Mouse (Mus musculus) kidney, adult 18-20 months (tissue): ENCODE measurements at regions not wholly inside any gene's neighbourhood (a gene's known extent, or its start where the extent isn't known, plus 50 kb on each side); places are given as distances from the start of the nearest gene placed in this dataset.

Experiments used
- DNase-seq: peaks from one replicate; pipeline ENCODE4 v3.0.0; 2021

- DNase-seq: no peak
Observed at GRCm38 (mm10) chr13:52154111-52154843, 307.8 kb downstream of the Gadd45g start.

DNA sequence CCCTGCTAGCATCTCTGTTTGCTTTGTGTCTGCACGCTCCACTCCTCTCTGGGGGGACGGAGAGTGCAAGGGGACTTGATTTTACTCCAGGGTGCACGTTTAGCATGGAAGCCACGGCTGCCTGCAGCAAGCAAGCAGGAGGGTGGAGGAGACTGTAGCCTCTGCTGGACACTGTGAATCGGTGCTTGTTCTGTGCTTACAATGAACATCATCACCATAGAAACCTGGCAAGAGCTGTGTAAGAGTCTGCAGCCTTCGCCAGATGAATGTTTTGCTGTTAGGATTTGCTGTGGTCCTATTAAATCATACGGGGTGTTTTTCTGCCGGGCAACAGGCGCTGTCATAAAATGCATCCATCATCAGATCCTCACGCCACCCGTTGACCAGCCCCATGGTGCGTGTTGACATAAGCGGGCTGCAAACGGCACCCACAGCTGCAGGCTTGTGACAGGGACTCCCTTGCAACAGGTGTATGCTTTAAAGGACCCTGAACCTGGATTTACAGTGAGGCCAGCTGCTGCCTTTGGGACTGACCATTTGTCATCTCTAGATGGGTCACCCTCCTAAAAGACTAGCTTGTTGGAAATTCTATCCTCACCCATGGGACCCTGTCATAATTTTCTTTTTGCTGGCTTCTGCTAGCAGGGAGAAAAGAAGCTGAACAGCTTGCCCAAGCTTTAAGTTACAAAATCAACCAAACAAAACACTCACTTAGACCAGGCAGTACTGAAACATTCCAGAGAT, 308.5 kb downstream of the Gadd45g start:
- peak; percentile 27 for DNase-seq

GRCm38 (mm10) chr13:52155588-52156086, 309.2 kb downstream of the Gadd45g start:
- peak; percentile 37 for DNase-seq

GRCm38 (mm10) chr13:52162676-52163075, 316.2 kb downstream of the Gadd45g start:
- DNase-seq: no peak

DNA sequence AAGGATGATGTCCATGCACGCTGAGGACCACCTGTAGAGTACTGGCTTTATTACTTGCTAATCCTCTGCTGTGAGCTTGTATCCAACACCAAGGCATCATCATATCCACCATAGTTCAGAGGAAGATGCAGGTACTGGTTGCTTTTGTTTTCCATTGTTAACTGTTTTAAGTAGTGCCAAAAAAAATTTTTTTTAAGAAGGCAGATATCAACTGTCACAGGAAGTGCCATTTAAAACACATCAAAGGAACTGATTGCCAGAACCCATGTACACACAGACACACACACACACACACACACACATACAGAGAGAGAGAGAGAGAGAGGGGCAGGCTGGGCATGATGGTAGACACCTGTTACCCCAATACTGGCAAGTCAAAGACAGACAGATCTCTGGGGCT, 319.1 kb downstream of the Gadd45g start:
- DNase-seq: no peak

- DNase-seq: no peak
Observed at GRCm38 (mm10) chr13:52167968-52168367, 321.5 kb downstream of the Gadd45g start.

GRCm38 (mm10) chr13:52172706-52173346, 326.3 kb downstream of the Gadd45g start:
- DNase-seq: no peak

- no peak for DNase-seq
Observed at GRCm38 (mm10) chr13:52175665-52176064, 329.2 kb downstream of the Gadd45g start.

DNA sequence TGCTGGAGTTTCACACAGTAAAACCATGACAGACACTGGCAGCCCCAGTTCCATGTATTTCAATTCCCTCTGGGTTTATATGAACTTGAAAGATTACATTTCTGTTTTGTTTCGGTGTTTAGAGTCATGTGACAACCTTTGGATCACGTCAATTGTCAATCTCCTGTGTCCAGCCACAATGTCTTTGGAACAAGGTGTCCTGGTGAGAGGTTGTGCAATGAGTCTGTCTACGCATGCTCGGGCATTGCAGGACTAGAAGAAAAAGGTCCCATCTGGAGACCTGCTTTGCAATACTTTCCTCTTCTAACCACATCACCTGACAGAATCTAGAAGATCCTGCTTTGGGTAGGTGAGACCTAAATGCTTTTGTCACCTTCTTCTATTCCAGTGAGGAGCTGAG, 333.5 kb downstream of the Gadd45g start:
- DNase-seq: no peak

GRCm38 (mm10) chr13:52183635-52184034, 337.2 kb downstream of the Gadd45g start:
- no peak for DNase-seq

GRCm38 (mm10) chr13:52185574-52185973, 339.1 kb downstream of the Gadd45g start:
- DNase-seq: no peak

DNA sequence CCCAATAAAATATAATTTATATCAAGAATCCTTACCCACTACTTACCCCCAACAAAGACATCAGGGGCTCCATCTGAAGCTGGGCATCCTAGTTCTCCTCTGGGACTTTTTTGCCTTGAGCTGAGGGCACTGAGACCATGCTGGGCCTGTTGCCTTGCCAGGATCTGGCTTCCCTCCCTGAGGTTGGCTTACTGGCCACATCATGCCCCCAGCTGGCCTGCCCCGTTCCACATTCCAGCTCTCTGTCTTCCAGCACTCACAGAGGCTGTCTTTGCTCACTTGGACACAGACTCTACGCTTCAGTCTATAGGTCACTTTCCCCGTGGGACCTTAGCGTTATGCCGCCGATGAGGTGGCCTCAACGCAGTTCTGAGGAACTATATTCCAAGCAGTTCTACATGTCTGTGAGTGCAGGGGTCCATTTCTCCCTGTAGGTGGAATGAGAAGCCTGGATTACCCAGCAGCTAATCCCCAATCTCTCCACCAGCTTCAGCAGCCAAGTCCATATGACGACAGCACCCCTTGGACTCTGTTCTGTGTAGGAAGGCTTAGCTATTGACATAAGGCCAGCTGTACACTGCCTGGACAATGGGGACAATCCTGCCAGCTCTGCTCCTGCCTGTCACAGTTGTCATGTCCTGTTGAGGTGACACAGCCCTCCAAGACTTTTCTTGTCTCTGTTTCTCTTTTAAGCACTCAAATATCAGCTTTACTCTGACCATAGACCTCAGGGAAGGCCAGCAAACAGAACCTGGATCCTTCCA, 341.5 kb downstream of the Gadd45g start:
- DNase-seq: no peak

DNA sequence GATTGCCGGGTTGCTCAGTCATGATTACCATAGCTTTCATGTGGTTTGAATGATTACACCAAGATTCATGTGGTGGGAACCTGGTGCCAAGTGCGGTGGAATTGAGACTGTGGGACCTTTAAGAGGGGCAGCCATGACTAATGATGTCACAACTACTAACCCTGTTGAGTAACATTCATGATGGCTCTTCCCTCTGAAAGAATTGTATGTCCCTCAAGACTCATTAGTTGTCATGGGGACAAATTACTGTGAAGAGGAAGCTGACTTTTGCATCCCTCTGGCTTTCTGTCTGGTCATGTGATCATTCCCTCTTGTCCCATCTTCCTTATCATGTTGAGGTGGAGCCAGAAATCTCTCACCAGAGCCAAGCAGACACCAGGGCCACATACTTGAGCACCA, 342.1 kb downstream of the Gadd45g start:
- no peak for DNase-seq

GRCm38 (mm10) chr13:52189382-52189923, 341.6 kb downstream of the Diras2 start:
- DNase-seq: no peak

GRCm38 (mm10) chr13:52190256-52190655, 340.8 kb downstream of the Diras2 start:
- no peak for DNase-seq

DNA sequence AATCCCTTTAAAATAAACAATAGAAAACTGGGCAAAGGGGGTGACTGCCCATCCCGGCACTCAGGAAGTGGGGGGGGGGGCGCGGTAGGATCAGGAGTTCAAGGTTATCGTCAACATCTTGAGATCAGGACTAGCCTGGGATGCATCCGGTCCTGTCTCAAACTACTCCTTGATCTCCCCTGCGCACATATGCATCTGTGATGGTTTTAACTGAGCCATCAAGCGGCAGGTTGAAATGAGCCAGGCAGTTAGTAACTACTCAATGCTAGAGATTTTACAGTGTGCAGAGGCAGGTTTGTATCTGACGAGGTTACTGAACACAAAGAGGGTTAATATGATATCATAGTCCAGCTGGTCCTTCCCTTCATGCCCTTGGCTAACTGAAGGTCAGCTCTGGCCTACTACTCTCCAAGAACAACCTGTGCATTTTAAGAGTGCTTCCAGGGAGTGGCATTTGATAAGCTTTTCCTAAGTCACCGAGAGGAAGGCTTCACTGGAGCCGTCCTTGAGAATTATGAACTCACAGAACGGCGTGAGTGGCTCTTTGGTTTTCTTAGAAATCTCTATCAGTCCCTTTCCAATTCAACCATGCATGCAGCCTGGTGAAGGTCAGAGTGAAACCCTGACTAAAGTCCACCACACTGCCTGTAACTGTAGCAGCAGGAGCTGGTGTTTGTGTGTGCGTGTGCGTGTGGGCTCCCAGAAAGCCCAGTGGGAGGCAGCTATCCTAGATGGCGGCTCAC, 340.1 kb downstream of the Diras2 start:
- DNase-seq: peak; percentile 11

DNA sequence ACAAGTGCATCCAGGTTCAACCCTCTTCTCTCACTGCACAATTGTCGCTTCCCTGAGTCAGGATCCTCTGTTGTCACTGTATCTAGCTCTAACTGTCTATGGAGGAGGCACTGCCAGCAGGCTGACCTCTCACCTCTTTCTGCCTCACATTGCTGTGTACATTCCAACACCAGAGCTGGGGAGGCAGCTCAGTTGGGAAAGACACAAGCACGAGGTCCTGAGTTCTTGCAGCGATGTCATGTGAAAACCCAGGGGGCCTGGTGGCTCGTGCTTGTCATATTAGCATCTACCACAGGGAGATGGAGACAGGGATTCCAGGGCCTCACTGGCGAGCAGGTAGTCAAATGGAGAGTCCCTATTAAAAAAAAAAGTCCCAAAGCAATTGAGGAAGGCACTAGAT, 334.2 kb downstream of the Diras2 start:
- DNase-seq: no peak

- no peak for DNase-seq
Observed at GRCm38 (mm10) chr13:52198649-52199348, 332.3 kb downstream of the Diras2 start.

- DNase-seq: no peak
Observed at GRCm38 (mm10) chr13:52202372-52202771, 328.7 kb downstream of the Diras2 start.

GRCm38 (mm10) chr13:52205951-52206350, 325.1 kb downstream of the Diras2 start:
- no peak for DNase-seq

DNA sequence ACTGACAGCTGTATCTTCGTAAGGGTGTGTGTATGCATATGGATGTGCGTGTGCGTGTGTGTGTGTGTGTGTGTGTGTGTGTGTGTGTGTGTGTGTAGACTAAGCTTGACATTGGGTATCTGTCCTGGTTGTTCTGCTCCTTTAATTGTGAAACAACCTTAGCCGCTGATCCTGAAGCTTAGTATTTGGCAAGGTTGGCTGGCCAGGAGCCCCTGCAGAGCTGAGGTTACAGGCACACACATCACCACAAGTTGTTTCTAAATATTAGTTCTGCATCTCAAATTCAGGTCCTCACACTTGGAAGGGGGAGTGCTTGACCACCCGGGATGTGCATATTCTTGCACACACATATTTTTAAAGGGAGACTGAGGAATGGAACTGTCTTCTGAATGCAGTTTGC, 314.7 kb downstream of the Diras2 start:
- no peak for DNase-seq
